Mouse (Mus musculus): ENCODE results near the gene Arap1.

Arap1 gene

DNA sequence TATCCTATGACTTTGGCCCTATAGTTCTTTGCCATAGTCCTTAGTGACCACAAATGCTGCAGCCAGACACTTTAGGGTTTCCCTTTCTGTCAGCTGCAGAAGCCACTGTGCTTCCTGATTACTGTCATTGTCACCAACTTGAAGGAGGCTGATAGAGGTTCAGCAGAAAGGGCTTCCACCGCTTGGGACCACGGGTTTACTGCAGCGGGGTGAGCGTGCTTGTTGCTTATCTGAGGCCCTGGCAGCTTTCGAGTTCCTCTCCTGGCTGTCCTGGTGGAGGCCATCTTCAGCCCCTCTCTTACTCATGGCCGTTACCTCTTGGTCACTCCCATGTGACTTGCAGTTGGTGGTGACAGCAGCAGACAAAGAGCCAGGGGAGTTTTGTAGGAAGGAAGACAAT is 41.4 kb downstream of the Arap1 start:
- ATAC-seq (ENCODE audit: insufficient number of reproducible peaks, low FRiP score, low TSS enrichment) = no peak

DNA sequence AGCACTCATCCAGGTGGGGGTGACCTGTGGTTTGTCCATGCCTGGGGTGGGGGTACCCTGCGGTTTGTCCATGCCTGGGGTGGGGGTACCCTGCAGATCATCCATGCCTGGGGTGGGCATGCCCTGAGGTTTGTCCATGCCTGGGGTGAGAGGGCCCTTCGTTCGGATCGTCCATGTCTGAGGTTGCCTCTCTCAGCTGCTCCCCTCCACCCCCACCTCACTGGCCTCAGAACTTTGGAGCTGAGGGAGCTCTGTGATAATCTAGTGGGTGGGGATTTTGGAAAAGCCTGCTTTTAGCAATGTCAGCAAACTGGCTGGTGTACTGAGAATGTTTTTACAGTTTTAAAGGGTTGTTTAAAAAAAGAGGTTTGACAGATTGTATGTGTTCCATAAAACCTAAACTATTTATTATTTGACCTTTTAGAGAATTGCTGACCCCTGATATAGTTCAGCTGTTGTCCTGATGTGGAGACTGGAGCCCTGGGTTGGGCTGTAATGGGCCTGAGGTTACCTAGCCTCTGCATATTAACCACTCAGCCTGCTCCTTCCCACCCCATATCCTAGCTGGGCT is 44.1 kb downstream of the Arap1 start:
- no peak for ATAC-seq (ENCODE audit: insufficient number of reproducible peaks, low FRiP score, low TSS enrichment)

DNA sequence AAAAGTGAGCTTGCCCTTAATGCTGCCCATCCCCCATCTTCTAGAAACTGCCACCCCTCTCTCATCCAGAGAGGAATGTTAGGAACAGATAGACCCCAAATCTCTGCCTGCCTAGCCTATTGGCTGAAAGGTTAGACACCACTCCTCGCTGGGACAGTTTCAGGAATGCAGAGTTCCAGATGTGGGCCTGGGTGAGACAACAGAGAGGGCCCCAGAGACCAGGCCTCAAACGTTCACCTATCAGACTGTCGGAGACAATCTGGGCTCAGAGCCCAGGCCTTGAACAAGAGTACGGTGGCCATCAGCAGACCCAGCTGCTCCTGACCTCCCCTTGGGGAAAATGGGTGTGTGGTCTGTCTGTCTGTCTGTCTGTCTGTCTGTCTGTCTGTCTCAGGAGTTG is 45.1 kb downstream of the Arap1 start:
- ATAC-seq (ENCODE audit: insufficient number of reproducible peaks, low FRiP score, low TSS enrichment) = no peak

GRCm38 (mm10) chr7:101393694-101394504 is 46.0 kb downstream of the Arap1 start:
- ATAC-seq (ENCODE audit: insufficient number of reproducible peaks, low FRiP score, low TSS enrichment) = no peak

DNA sequence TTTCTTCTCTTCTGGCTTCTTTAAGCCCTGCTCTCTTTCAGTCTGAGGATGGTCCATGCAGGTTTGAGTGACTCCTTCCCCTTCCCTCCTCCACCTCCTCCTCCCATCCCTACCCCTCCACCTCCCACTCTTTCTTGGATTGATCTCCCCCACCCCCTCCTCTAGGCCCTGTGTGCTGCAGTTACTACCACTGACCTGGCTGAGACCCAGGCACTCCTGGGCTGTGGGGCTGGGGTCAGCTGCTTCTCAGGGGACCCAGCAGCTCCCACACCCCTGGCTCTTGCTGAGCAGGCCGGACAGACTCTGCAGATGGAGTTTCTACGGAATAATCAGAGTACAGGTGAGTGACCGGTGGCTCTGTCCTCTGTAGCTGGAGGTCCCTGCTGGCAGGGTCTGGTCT is 46.7 kb downstream of the Arap1 start:
- no peak for ATAC-seq (ENCODE audit: insufficient number of reproducible peaks, low FRiP score, low TSS enrichment)

- no peak for ATAC-seq (ENCODE audit: insufficient number of reproducible peaks, low FRiP score, low TSS enrichment)
Observed at GRCm38 (mm10) chr7:101395471-101395870, 47.6 kb downstream of the Arap1 start.

DNA sequence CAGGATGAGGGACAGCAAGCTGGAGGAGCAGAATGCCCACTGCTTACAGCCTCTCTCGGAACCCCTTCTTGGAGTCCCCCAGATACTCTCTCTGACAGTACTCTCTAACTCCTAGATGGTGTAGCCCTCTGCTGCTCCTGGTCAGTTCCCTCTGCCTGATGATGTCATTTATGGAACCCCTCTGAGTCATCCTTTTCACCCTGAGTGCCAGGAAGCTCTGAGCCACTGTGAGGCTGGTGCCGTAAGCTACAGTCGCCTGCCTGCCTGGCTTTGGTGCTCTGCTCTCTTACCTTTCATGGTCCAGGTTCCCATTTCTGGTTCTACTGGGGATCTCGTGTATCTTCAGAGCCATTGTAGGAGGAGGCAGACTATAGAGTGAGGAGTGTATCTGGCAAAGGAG is 49.3 kb downstream of the Arap1 start:
- no peak for ATAC-seq (ENCODE audit: insufficient number of reproducible peaks, low FRiP score, low TSS enrichment)

GRCm38 (mm10) chr7:101401510-101401909 is 53.6 kb downstream of the Arap1 start:
- ATAC-seq (ENCODE audit: insufficient number of reproducible peaks, low FRiP score, low TSS enrichment) = no peak

GRCm38 (mm10) chr7:101403831-101404230 is 56.0 kb downstream of the Arap1 start:
- ATAC-seq (ENCODE audit: insufficient number of reproducible peaks, low FRiP score, low TSS enrichment) = no peak

DNA sequence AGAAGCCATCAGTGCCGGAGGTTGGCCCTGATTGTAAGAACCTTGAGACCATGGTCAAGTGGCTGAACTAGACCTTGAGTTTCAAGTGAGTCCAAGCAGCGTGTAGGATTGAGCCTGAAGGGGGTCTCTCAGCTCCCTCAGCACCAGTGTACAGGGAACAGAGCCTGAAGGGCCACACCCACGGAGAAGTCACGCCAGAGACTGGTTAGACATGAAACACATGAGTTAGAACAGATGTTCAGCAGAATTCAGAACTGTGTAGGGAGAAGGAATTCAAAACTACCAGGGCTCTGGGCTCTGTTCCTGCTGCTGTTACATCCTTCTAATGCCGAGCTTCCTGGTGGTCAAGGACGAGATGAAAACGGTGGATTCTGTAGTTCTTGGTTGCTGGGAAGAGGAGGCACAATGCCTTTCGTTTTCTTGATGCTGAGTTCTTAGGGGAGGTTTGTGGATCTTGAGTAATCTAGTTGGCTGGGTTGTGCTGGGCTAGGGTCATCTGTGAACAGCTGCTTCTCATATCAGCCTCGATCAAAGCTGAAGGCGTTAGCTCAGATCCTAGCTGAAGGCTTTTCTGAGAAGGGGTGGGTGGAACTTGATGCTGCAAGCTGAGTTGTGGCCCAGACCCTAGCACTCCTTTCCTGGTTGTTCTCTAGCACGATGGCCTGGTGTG is 62.5 kb downstream of the Arap1 start, which contains the start of gene Gm45837:
Gene Gm45837 (plus strand): TSS at position 620 of the 670 bp plus-strand sequence.
- no peak for ATAC-seq (ENCODE audit: insufficient number of reproducible peaks, low FRiP score, low TSS enrichment)

DNA sequence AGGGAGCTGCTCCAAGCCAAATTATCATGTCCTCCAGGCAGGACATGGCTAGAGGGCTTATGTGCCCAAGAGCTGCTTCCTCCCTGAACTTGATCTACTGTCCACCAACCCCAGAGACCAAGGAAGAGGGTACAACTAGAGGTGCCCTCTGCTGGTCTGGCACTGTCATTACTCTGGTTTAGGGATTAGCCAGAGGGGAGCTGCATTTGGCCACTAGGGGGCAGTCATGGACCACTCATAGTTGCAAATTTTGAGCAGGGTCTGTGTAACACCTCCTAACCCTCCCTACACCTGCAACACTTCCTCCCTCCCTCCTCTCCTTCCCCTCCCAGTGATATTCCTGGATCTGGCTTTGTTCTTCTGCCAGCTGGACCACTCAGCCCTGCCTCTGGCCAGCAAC is 64.9 kb downstream of the Arap1 start:
- ATAC-seq (ENCODE audit: insufficient number of reproducible peaks, low FRiP score, low TSS enrichment) = 0 out of 2 replicates have a peak, but pooled peaks have one; percentile 41

GRCm38 (mm10) chr7:101414209-101414608 is 66.3 kb downstream of the Arap1 start:
- no peak for ATAC-seq (ENCODE audit: insufficient number of reproducible peaks, low FRiP score, low TSS enrichment)

GRCm38 (mm10) chr7:101414661-101415511 is 67.0 kb downstream of the Arap1 start:
- ATAC-seq (ENCODE audit: insufficient number of reproducible peaks, low FRiP score, low TSS enrichment) = no peak

GRCm38 (mm10) chr7:101415512-101416100 is 67.7 kb downstream of the Arap1 start:
- ATAC-seq (ENCODE audit: insufficient number of reproducible peaks, low FRiP score, low TSS enrichment) = no peak

DNA sequence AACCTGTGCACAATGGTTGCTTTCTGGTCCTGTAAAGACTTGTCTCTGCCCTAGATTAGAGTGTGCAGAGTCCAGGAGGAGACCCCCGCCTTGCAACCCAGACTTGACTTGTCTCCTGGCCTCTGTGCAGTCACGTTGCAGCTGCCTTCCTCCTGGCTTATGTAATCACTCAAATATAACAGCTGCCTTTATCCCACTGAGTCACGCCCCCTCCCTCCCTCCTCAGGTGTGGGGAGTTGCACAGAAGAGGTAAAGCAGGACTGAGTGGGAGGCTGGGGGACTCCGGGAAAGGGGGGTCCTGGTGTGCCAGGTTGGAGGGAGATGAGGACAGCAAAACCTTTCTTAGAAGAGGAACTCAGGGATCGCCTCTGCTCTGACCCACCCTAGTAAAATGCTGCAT is 68.5 kb downstream of the Arap1 start:
- ATAC-seq (ENCODE audit: insufficient number of reproducible peaks, low FRiP score, low TSS enrichment) = no peak

DNA sequence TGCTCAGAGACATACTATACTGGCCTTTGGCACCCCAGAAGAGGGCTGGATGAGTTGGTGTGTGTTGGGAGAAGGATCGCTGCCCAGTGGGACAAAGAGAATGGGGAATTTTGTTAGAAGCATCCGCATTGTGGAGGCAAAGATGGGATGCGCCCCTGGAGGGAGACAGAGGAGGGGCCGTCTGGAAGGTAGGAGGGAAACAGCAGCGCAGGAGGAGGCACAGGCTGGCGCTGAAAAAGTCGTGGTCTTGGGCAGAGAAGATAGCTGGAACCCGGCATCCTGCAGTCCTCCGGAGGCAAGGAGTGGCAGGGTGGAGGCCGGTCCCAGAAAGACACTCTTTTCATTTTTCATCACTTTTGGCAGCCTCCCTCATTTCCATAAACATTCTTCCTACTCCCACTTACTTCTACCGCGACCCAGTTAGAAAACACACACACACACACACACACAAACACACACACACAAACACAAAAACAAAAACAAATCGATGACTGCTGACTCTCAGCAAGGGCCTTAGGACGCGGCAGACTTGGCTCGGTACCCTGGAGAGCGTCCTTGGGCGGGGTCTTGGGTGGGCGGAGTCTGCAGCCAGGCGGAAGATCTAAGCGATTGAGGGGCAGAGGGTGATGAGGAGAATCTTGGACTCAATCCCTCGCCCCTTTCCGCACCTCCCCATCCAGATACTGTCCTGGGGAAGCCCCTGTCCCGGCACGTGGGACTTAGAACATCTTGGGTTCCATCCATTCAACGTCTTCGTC is 71.3 kb downstream of the Arap1 start:
- ATAC-seq (ENCODE audit: insufficient number of reproducible peaks, low FRiP score, low TSS enrichment) = no peak

DNA sequence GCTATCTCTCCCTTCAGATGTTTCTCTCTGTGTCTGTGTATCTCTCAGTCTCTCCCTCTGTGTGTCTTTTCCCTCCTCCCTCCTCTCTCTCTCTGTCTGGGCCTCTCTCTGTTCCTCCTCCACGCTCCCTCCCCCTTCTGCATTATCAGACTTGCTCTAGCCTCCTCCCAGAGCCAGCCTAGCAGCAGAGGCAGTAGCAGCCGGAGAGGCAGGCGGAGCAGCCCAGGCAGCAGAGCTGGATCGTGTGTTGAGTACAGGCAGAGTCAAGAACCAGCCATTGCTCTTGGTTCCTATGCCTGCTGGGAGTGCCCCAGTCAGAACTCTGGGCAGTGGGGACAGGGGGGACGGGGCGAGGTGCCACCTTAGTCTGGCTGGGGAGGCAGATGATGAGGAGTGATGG is 73.7 kb downstream of the Arap1 start, which contains the start of gene Pde2a:
Gene Pde2a (plus strand): TSS at position 163 of the 400 bp plus-strand sequence.
- ATAC-seq (ENCODE audit: insufficient number of reproducible peaks, low FRiP score, low TSS enrichment) = 0 out of 2 replicates have a peak, but pooled peaks have one; percentile 32

- no peak for ATAC-seq (ENCODE audit: insufficient number of reproducible peaks, low FRiP score, low TSS enrichment)
Observed at GRCm38 (mm10) chr7:101422069-101422468, 74.2 kb downstream of the Arap1 start.

GRCm38 (mm10) chr7:101422646-101423045 is 74.8 kb downstream of the Arap1 start:
- ATAC-seq (ENCODE audit: insufficient number of reproducible peaks, low FRiP score, low TSS enrichment) = no peak

All from cerebellum, adult (tissue).